Mouse (Mus musculus) MEL (cell line): ENCODE results near the gene Gm17606.

Experiments
- EP300 ChIP-seq, 2 experiments: IDR thresholded peaks; 2 replicates each; pipeline ENCODE4 v1.6.1; 2011; ENCODE audit warnings: improper control_type of control experiment in 2 of 2, low read length in 2 of 2, low read depth in 1 of 2, mild to moderate bottlenecking in 1 of 2
- GABPA ChIP-seq: IDR thresholded peaks from 2 replicates; pipeline ENCODE4 v1.6.1; 2012; ENCODE audit warnings: low read depth, mild to moderate bottlenecking, inconsistent platforms, low read length, improper control_type of control experiment, moderate library complexity
- POLR2A ChIP-seq, 2 experiments: IDR thresholded peaks; 2 replicates each; pipeline ENCODE4 v1.6.1; 2011 to 2012; ENCODE audit warnings: low read length in 2 of 2, mild to moderate bottlenecking in 2 of 2, control low read depth in 1 of 2, improper control_type of control experiment in 1 of 2, low read depth in 1 of 2, moderate library complexity in 1 of 2; ENCODE audit not compliant: control insufficient read depth in 1 of 2, insufficient read depth in 1 of 2, poor library complexity in 1 of 2
- POLR2AphosphoS2 ChIP-seq: IDR thresholded peaks from 2 replicates; pipeline ENCODE4 v1.6.1; 2011; ENCODE audit warnings: low read length, improper control_type of control experiment

GRCm38 (mm10) chr14:54678657-54679304 is 38.0 kb downstream of the Gm17606 start:
- TF ChIP-seq POLR2A (IDR thresholded peaks at IDR 0.05; ENCODE audit: control insufficient read depth in 1 of 2, insufficient read depth in 1 of 2, low read depth in 1 of 2, low read length in 2 of 2, poor library complexity in 1 of 2) (no peak), EP300 (IDR thresholded peaks at IDR 0.05; ENCODE audit: low read depth in 1 of 2, low read length in 2 of 2) (no peak), GABPA (no peak), POLR2AphosphoS2 (no peak)
